Mouse (Mus musculus): Measurements from ENCODE around the gene Olfr1093. TPM values are rescaled to one million over a fixed set of nuclear protein-coding genes. Genes with fewer than 3 reads are reported as not detected.
A peak's percentile ranks its signal among the peaks of the same experiment; 100 is the strongest.

Olfr1093 gene
- total RNA-seq (2021), result not detected

DNA sequence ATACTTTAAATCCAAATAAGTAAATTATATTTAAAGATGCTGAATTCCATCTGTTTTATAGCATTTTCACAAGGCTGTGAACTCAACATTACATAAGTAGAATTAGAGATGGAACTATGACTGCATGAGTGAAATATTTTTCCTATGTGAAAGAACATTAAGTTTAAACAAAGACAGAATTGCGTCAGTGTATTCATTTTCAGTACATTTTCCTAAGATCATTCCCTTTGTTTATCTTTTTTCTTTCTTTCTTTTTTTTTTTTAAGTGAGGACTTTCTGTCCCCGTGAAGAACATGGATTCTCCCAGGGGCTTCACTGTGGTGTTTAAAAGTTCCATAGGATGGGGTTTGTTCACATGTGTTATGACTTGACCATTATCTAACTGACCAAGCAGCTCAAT lies at the start of gene Olfr1093:
Gene Olfr1093 (plus strand): TSS at position 301 of the 400 bp plus-strand sequence.
- no peak for DNase-seq

DNA sequence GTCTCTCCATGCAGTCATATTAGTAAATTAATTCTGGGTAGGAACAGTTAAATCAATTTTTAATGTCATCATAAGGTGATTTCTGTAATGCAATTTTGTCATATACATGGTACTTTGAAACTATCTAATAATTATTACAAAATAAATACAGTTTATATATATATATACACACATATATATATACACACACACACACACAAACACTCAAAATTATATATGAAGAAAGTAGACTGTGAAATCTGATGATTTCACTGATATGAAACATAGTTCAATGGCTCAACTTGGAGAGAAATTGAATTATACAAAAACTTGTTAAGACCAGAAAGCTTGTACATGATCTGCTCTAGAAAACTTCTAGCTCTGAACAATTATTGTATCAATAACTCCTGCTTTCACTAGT lies 48.7 kb upstream of the Olfr1093 start, which contains the start of gene Olfr1089:
Gene Olfr1089 (minus strand): TSS at position 101 of the 400 bp plus-strand sequence.
- no peak for DNase-seq

DNA sequence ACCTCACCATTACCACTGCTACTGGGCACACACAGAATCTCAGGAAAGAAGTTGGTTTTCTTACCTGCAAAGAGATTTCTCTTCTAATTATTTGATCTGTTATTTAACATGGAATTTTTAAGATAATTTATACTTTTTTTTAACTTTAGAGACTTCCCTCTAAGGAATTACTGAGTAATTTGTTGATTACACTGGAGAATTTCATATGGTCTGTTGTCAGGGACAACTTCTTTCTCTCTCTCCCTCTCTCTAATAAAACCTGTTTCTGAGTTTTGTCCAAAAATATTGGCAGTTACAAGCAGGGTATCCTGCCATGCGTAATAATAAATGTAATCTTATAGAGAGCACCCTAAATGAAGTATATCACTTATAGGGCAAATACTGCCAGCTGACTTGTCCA lies 23.4 kb upstream of the Olfr1093 start, which contains the start of gene Olfr1090:
Gene Olfr1090 (minus strand): TSS at position 101 of the 400 bp plus-strand sequence.
- DNase-seq, result no peak

DNA sequence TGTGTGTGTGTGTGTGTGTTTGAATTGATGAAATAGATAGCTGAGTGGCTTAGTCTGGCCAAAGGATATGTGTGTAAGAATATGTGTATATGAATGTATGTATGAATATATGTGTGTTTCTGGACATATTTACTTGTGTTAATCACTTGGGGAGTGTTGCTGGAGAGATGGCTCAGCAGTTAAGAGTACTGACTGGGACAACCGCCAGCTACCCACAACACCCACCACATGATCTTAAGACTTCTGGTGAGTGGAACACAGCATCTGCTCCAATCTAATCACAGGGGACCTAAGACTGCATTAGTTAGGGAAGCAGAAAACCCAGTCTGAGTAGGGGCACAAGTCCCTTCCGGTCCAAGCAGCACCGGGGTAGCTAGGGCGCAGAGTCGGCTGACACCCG lies 21.2 kb upstream of the Olfr1093 start:
- DNase-seq, result peak in 1 of 2 experiments; percentile 10

DNA sequence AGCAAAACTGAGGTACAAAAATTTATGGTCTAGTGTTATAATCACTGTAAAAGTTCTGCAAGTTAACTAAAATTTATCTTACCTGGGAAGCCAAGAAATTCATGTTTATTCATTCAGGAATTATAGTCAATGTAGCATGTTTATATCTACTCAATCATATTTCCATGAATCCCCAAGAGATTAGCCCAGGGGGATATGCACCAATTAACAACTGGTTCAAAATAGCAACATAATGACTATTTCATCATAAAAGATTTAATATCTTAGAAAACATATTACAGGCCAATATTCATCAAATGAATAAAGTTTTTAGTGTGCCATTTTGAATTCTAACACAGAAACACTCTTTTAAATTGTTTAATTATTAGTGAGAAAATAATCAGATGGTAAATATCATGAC lies 27.6 kb downstream of the Olfr1093 start, which contains the start of gene Olfr141:
Gene Olfr141 (minus strand): TSS at position 101 of the 400 bp plus-strand sequence.
- no peak for DNase-seq

DNA sequence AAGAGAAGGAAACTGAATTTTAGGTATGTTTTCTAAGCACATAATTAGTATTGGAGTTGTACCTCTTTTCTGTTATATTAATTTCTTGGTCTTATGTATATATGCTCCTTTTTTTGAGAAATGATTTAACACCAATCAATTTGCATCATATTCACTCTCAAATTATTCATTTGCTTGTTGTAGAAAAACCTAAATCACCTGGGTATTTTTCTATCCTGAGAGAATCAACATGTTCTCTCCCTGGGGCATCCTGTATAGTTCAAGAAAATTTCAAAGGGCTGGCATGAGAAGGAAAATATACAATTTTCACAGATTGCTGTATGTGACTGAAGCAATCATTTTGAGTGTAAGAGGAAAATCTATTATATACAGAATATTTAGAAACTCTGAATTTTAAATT lies 42.1 kb downstream of the Olfr1093 start, which contains the start of gene Olfr1094:
Gene Olfr1094 (plus strand): TSS at position 301 of the 400 bp plus-strand sequence.
- DNase-seq, result no peak

Other genes with a start within 250 kb of the Olfr1093 start
- gene Olfr1079, start 240.0 kb upstream of the Olfr1093 start, total RNA-seq (2021), result not detected
- gene Olfr1080, start 224.2 kb upstream of the Olfr1093 start, total RNA-seq (2021), result not detected
- not detected for gene Olfr1082, start 183.5 kb upstream of the Olfr1093 start, total RNA-seq (2021)
- gene Olfr1084, start 142.8 kb upstream of the Olfr1093 start, total RNA-seq (2021), result not detected
- gene Olfr1085, start 120.5 kb upstream of the Olfr1093 start, total RNA-seq (2021), result not detected
- not detected for gene Olfr1086, start 102.4 kb upstream of the Olfr1093 start, total RNA-seq (2021)
- gene Olfr1087, start 84.1 kb upstream of the Olfr1093 start, total RNA-seq (2021), result not detected
- gene Olfr1089, start 48.8 kb upstream of the Olfr1093 start, total RNA-seq (2021), result not detected
- gene Olfr1090, start 23.5 kb upstream of the Olfr1093 start, total RNA-seq (2021), result not detected
- not detected for gene Olfr141, start 27.5 kb downstream of the Olfr1093 start, total RNA-seq (2021)
- gene Olfr1094, start 42.2 kb downstream of the Olfr1093 start, total RNA-seq (2021), result not detected
- not detected for gene Olfr1095, start 69.2 kb downstream of the Olfr1093 start, total RNA-seq (2021)
- not detected for gene Gm13723, start 92.3 kb downstream of the Olfr1093 start, total RNA-seq (2021)
- gene Olfr1097, start 109.7 kb downstream of the Olfr1093 start, total RNA-seq (2021), result not detected
- not detected for gene Olfr1098, start 142.1 kb downstream of the Olfr1093 start, total RNA-seq (2021)
- not detected for gene Olfr1099, start 178.2 kb downstream of the Olfr1093 start, total RNA-seq (2021)
- not detected for gene Olfr1100, start 197.5 kb downstream of the Olfr1093 start, total RNA-seq (2021)
- not detected for gene Olfr1101, start 208.7 kb downstream of the Olfr1093 start, total RNA-seq (2021)
- not detected for gene Olfr1102, start 215.9 kb downstream of the Olfr1093 start, total RNA-seq (2021)
- not detected for gene Olfr1104, start 244.6 kb downstream of the Olfr1093 start, total RNA-seq (2021)

Measured in layer of hippocampus, postnatal 36 days (tissue).